Mouse (Mus musculus) lung, postnatal 0 days (tissue): Measurements from ENCODE around the gene Ugcg.

Source experiments
- CTCF ChIP-seq: IDR thresholded peaks from 2 replicates; pipeline ENCODE4 v1.5.1; 2016; ENCODE audit warnings: antibody characterized with exemption, mild to moderate bottlenecking
- EP300 ChIP-seq: IDR thresholded peaks from 2 replicates; pipeline ENCODE4 v1.6.1; 2016; ENCODE audit warnings: antibody characterized with exemption, mild to moderate bottlenecking, control low read depth

GRCm38 (mm10) chr4:59257866-59258265 is 68.8 kb downstream of the Ugcg start:
- TF ChIP-seq CTCF (no peak), EP300 (no peak)
